ENCODE assay signal across 8 mouse cellular contexts in the genomic region with DNA sequence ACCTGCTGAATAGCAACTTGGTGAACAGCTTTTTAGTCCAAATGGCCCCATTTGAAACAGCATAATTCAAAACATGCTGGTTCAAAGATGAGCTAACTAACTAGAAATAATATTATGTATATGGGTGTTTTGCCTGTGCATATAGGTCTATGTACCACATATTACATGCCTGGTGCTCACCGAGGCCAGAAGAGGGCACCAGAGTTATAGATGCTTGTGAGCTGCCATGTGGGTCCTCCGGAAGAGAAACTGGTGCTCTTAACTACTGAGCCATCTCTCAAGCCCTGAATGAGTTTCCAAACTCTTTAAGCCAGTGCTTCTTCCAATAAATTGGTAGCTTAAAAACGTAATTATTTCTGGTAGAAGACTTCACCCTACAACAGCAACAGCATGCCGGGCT.
DNase-seq lines count a peak whose midpoint lies in the region; ATAC-seq lines count a peak whose summit lies in the region.

No protein-coding gene starts in this region.

- ATAC-seq in cerebellum, adult (ENCODE audit: insufficient number of reproducible peaks, low FRiP score, low TSS enrichment), result no peak

- DNase-seq in cerebellum, adult 9-10 months, result peak; percentile 34
- DNase-seq in ovary, postnatal 14 days (ENCODE audit: low spot score), result peak; percentile 17
- no peak for DNase-seq in ovary, postnatal 10 days (ENCODE audit: low spot score)
- peak; percentile 36 for DNase-seq in embryo, embryonic 11.5 days (ENCODE audit: low read depth, low spot score)
- DNase-seq in kidney, adult 11 months, result peak; percentile 34
- peak; percentile 76 for DNase-seq in lung, postnatal 14 days
- DNase-seq in spleen, postnatal 4 days (ENCODE audit: low spot score in 2 of 2), result peak; percentile 54 to 70
